Mouse (Mus musculus): ENCODE results near the gene Hnrnpa2b1.

Gene Hnrnpa2b1

DNA sequence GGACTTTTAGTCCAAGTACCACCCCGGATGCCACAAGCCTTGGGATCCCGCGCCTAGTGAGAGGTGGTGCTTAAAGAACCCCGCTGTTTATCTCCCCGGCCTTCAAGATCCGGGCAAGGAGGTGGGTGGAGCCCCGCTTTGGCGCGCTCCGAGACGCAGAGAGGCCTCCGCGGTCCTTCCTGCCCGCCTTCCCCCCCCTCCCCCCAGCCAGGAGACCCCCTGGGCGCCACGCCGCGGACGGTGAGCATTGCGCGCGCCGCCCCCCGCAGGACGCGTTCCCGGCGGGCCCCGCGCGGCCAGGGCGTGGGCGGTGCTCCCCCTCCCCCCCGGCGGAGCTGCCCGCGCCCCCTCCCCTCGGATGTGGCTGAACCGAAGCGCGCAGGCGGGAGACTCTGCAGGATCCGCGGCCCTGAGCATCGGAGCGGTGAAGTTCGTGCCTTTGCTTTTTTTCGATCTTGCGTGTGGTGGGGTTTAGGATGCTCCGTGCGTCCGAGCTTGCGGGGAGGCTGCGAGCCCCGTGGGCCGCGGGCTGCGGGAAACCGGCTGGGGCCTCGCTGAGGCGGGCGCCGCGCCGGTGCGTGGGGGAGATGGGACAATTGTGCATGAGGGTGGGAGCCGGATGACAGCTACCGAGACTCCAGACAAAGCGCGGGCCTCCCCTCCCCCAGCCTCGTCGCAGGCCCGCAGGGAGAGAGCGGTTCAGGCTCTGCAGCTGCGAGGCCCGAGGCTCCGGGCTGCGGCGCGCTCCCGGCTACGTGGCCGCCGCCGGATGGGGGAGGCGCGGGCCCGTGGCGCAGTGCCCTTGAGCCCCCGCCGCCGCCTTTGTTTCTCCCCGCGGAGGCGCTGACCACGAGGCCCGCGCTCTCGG, 851 bp upstream of the Hnrnpa2b1 start, which contains the start of gene Cbx3:
Gene Cbx3 (plus strand): TSS at position 50 of the 868 bp plus-strand sequence.
- peak; percentile 81 for DNase-seq (ENCODE audit: low read depth, low spot score)

DNA sequence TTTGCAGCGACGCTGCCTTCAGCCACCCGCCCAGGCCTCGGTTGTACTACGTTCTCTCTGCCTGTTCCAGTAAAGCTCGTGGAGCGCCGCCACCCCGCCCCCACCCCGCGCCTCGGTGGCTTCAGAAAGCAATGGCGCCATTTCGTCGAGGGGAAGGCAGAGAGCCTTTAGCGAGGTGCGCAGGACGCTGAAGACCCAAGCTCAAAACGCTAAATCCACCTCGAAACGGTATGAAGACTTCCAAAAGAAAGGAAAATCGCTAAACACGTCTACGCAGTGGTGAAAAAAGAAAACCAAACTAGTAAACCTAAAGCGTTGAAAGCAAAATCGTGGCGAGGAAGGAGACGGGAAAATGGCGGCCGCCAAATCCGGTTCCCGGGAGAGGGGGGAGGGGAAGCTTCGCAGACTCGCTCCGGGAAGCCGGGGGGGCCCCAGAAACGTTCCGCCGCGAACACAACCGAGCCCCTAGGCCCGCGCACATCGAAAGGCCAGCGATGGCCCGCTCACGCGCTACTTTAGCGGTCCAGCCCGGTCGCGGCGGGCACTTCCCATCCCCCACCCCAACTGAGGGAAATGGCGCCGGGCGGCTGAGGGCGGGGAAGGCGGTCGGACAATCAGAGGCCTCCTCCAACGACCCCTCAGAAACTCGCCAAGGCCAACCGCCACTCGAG, 668 bp downstream of the Hnrnpa2b1 start:
- DNase-seq (ENCODE audit: low read depth, low spot score) = peak; percentile 77

DNA sequence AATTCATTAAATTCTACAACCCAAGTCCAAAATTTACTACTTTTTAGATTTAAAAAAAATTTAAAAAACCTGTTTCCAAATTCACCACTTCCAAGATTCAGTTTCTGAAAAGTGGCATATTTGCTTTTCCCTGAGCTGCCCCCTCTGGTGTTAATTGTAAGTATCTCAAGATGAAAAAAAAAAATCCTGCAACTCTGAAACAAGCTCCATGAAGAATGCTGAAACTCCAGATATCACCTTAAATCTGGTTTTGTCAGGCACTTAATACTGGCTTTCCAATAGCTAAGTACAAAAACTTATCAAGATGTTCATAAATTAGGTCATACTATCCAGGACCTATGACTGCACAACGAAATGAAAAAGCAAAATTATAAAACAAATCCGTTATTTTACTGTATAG, 2.0 kb downstream of the Hnrnpa2b1 start:
- no peak for DNase-seq (ENCODE audit: low read depth, low spot score)

DNA sequence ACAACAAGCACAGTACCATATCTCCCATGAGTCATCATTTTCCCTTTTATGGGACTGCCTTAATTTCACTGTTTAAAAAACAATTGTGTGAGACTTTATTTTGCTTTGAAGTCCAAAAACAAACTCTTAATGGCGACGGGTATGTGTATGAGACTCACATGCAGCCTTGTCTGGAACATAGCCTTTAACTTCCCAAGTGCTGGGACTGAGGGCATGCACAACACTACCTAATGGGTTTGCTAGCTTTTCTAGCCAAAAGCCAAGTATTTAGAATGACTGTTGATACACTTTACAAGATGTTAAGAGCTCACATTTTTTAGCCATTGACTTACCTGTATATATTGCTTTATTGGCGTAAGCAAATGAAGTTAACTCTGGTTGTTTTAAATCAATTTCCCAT, 9.3 kb downstream of the Hnrnpa2b1 start:
- no peak for DNase-seq (ENCODE audit: low read depth, low spot score)

DNA sequence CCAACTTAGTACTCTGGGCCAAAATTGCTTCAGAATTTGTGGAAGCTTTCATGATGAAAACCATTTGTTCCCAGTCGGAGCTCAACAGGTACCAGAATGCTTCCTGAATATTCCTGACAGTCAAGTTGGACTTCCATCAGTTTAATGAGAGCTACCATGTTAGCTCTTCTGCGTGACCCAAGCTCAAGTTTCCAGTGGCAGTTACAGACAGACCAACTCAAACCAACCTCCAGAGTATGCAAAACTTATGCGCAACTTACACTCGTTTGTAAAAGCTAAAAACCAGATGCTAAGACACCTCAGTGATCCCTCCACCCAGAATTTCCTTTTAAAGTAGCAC, 9.7 kb downstream of the Hnrnpa2b1 start:
- DNase-seq (ENCODE audit: low read depth, low spot score) = no peak

DNA sequence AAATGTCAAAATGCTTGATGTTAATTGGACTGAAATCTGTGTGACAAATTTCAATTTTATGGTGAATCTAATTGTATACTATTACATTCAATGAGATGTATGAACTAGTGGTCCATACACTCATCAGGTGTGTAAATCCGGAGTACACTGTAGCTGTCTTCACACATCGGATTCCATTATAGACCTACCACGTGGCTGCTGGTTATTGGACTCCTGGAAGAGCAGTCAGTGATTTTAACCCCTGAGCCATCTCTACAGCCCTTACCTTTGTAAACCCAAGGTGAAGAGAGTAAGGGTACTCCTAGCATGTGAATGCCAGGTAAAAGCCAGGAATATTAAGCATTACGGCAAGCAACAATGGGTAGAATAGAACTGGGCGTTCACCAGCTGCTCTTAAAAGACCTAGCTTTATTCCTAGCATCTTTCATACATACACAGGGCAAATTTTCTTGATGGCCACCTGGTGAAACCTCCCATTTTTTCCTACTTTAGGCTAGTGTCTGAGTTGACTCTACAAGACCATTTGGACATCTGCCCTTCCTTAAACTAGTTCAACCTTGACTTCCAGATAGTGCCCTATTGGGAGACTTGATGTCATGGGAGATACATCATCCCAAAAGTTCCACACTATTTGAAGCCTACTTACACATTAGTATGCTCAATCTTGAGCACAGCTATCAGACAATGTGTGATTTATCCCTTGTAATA, 10.2 kb downstream of the Hnrnpa2b1 start:
- DNase-seq (ENCODE audit: low read depth, low spot score) = no peak

DNA sequence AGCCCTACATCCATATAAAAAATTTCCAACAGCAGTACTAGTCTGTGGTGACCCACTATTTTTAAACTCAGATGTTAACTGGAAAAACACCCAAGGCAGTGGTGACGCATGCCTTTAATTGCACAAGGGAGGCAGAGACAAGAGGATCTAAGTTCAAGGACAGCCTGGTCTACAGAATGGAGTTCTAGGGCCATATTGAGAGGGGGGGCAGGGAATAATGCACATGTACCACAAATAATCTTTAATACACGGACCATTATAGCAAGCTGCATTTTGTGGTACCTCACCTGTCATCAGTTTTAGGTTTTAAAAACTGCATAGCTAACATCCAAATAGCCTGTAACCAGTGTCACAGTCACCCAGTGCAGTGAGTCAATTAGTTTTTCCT, 10.8 kb downstream of the Hnrnpa2b1 start:
- no peak for DNase-seq (ENCODE audit: low read depth, low spot score)

DNA sequence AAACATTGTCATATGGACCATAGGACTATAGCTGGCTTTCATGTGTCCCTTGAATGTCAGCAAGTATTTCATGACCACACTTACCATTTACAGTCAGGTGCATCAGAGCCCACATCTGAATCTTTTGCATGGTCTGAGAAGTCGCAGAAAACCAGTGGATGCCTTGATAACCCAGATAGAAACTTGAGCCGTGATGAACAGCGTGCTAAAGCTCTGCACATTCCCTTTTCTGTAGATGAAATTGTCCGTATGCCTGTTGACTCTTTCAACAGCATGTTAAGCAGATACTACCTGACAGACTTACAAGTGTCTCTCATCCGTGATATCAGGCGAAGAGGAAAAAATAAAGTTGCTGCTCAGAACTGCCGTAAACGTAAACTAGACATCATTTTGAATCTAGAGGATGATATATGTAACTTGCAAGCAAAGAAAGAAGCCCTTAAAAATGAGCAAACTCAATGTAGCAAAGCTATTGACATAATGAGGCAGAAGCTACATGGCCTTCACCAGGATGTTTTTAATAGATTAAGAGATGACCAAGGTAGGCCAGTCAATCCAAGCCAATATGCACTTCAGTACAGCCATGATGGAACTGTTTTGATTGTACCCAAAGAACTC, 11.8 kb downstream of the Hnrnpa2b1 start:
- DNase-seq (ENCODE audit: low read depth, low spot score) = no peak

DNA sequence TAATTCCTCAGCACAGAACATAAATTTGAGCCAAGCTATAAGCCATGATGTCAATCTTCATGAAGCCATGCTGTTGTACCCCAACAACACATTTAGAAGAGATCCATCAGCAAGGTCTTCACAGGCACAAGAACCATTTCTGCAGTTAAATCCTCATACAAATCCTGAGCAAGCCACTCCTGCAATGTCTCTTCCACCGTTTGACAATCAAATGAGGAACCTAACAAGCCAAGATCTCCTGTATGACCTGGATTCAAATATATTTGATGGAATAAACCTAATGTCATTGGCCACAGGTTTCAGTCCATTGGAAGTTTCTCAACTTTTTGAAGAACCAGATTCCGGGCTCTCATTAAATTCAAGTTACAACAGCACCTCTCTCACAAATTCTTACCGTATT, 12.4 kb downstream of the Hnrnpa2b1 start:
- DNase-seq (ENCODE audit: low read depth, low spot score) = no peak

DNA sequence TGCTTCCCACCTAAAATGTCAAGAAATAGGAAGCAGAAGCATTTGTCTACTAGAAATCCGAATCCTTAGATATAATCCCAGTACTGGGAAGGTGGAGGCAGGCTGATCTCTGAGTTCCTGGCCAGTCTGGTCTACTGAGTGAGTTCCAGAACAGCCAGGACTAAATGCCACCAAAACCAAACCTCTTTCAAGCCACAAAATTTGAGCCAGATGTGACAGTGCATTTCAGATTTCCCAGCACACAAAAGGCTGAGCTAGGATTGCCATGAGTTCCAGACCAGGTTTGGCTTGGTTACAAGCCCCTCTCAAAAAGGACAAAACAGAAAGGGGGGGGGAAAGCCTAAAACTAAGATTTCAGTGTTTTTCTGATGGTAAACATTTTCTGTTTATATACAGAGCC, 13.5 kb downstream of the Hnrnpa2b1 start:
- no peak for DNase-seq (ENCODE audit: low read depth, low spot score)

DNA sequence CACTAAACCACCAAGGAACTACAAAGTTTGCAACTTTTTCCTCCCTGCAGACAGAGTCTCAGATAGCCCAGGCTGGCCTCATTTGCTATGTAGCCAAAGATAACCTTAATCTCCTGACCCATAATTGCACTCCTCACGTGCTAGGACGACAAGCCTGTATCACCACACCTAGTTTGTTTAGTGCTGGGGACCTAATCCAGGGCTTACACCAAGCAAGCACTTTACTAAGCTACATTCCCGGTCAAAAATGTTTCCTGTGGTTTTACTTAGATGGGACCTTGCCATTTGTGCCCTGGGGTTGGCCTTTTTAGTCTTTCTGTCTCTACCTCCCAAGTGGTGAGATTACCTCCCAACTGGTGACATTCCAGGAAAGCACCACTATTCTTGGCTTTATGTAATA, 14.7 kb downstream of the Hnrnpa2b1 start:
- no peak for DNase-seq (ENCODE audit: low read depth, low spot score)

DNA sequence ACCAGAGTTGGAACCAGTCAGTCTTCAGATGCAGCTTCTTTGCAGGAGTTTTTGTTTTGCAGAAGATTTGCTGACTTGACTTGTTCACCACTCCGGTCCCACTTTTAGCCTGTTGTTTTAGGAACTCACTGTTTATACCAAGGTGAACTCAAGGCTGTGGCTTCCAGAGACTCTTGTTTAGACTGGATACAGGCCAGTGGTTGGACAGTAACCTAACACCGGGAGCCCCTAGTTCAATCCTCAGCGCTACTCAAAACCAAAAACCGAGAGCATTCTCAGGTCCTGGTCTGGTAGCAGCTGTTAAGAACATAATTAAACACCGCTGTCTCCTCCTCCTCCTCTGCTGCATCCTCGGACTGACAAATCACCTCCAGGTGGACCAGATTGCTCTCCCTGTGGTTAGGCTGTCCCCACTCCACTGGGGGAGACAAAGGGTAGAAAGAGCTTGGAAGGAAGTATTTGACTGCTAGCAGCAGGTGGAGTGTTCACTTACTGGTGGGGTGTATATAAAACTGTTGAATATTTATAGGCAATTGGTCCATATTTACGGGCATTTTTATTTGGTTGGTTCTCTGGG, 16.7 kb downstream of the Hnrnpa2b1 start:
- DNase-seq (ENCODE audit: low read depth, low spot score) = no peak

DNA sequence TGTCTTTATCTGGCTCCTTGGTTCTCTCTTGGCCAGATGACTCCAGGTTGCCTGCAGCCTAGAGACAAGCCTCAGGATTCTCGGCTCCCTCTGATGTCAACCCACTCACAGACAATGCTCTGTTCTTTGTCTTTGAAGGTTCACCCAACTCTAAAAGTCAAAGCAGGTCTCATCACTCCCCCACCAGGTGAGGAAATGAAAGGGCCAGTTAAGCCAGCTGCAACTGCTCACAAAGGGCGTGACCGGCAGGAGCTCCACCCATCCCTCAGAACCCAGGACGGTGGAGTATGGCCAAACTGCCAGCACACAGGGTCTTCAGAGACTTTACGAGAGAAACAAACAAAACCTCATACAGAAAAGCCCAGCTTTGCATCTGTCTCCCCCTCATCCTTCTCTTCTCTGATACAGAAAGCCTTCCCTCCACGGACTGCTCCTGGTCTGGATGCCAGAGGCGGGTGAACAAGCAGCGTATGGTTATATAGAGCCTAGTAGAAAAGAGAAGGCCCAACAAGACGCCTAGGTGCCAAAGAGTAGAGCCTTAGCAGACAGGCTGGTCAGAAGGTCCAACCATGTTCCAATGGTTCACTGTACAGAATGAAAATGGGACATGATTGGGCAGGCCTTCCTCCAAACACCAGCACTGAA, 27.4 kb downstream of the Hnrnpa2b1 start:
- DNase-seq (ENCODE audit: low read depth, low spot score) = no peak

DNA sequence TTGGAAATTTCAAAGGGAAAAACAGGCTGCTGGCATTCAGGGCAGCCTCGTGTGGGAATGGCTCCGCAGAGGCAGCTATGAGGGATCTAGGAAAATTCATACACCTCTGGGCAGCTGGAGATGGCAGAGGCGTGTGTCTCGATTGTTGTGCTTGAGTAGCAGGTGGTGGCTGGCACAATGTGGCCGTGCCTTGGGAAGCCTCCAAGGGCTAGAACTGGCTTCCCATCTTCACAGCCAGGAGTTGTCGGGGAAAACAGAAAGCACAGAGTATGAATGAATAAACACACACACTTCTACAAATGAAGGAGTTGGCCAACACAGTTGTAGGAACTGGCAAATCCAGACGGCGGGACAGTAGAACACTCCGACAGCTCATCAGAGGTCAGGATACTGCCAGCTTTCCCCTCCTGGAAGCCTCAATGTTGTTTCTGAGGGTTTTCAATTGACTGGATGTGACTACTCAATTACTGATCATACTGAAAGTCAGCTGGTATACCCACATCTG, 30.8 kb downstream of the Hnrnpa2b1 start:
- no peak for DNase-seq (ENCODE audit: low read depth, low spot score)

DNA sequence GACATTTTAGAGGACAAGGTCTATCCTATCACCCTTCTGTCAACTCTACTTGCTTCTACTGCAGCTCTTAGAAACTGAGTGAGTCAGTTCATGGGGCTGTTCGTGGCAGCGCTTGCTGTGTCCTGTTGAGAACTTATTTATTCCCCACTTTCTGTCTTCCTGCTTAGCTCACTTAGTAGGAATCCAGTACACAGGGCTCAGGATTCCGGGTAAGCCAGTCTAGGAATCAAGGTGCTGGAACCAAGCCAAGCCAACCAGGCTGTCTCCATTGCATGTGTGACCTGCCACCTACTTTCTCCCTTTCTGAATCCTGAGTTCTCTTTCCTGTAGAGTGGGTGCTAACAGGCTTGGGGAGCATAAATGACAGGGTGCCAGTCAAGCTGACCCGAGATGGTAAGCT, 32.0 kb downstream of the Hnrnpa2b1 start:
- no peak for DNase-seq (ENCODE audit: low read depth, low spot score)

DNA sequence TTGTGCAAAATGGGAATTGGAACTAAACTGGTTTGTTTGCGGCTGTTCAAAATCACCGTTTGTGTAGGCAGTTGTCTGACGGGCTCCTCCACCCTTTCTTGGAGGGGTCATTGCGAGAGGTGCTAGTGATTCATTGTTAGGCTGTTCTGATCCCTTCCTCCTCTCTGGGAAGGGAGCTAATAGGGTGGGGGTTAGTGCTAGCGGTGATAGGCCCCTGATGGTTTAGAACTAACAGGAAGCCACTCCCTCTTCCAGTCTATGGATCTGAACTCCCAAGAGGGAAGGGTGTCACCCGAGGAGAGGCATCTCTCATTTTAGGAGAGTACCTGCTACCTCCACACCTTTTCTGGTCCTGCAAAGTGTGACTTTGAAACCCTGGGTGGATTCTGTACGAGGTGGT, 35.4 kb downstream of the Hnrnpa2b1 start:
- DNase-seq (ENCODE audit: low read depth, low spot score) = no peak

DNA sequence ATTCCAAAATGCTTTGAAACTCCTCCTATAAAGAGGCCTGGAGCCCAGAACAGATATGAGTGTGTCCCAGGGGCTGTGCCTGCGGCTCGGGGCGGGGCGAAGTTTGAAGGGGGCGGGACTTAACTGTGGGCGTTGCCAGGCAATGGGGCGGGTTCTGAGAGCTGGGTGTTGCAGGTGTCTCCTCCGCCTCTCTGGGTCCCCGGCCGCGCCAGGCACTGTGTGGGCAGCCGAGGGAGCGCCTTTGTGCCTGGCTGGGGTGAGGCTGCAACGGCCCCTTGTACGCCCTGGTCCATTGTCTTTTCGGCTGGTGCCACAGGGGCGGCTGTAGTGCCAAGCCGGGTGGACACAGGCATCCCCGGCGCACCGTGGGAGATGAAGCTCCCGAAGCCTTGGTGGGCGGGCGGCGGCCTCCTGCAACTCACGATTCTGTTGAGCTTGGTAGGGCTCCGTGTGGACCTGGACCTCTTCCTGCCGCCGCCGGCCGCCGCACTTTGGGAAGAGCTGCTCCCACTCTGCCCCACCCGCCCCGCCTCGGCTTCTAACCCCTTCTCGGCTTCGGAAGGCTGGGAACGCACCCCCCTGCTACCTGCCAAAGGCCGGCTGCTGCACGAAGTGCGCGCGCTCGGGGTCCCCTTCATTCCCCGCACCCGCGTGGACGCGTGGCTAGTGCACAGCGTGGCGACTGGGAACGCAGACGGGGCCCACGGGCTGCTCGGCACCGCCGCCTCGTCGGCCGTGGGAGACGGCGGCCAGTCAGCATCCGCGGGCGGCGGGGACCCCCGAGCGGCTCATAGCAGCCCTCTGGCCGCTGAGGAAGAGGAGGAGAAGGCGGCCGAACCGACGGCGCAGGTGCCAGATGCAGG, 36.9 kb downstream of the Hnrnpa2b1 start, which contains the start of gene Nfe2l3:
Gene Nfe2l3 (plus strand): TSS at position 136 of the 863 bp plus-strand sequence.
- no peak for DNase-seq (ENCODE audit: low read depth, low spot score)

DNA sequence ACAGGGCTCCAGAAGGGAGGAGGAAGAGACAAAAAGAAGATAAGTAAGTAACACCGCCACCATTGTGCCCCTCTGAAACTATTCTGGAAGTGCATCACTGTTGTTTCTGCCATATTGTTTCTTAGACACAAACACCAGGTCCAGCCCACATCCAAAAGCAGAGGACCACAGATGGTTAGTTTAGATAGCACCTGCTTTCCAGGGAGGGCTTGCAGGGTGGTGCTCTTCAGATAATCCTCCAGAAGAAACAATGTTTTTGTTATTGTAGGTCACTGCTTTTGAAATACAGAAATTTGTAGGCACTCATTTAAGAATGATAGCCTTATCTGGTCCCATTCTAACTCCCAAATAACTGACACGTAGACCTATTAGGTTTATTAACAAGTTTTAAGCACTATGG, 45.2 kb downstream of the Hnrnpa2b1 start:
- no peak for DNase-seq (ENCODE audit: low read depth, low spot score)

DNA sequence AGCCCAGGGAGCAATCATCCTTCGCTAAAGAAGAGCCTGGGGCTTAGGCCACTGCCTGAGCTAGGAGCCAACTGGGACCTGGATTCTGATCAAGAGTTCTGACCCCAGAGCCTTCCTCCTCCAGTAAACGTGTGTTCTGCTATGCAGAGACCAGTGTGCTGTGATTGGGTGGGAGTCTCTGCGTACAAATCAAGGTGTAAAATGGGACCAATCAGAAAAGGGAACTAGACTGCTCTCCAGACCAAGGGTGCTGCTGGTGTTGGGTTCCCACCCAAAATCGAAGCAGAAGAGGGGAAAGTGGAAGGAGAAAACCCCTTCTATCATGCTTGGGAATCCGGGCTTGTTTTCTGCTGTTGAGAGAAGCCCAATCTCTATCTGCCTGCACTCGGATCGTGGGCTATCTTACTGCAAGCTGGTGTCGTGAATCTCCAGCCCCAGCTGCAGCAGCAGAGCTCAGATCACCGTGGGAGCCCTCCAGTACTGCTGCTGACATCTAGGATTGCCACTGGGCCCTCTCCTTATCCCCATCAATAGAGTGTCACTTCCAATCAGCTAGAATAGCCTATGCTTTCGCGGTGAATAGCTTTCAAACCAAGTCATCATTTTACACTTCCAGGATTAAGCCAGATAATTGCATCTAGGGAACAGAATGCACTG, 46.1 kb downstream of the Hnrnpa2b1 start:
- no peak for DNase-seq (ENCODE audit: low read depth, low spot score)

Data from retina, postnatal 7 days (tissue).